Mouse (Mus musculus) layer of hippocampus, adult 8-10 months (tissue): ENCODE data around the gene Tro. TPM values are rescaled to one million over a fixed set of nuclear protein-coding genes. Genes with fewer than 3 reads are reported as not detected.
A peak's percentile ranks its signal among the peaks of the same experiment; 100 is the strongest.

Experiments
- DNase-seq, 2 experiments: peaks; one replicate each; pipeline ENCODE4 v3.0.0; 2022; ENCODE audit warnings: low spot score in 2 of 2
- total RNA-seq, 4 experiments: library from RNA; stranded (reverse); gene quantifications; 2 replicates each; pipeline ENCODE4 v1.2.4; 2022

Tro gene
- total RNA-seq, result 100 to 1,000 TPM; 150 to 178 (median 165) TPM

GRCm38 (mm10) chrX:150656908-150657796 lies at the start of gene Tro:
Gene Tro, minus strand, starts transcription at chrX:150657583.
- no peak for DNase-seq

- DNase-seq, result no peak
Observed at GRCm38 (mm10) chrX:150677505-150677904, 20.1 kb upstream of the Tro start.

- DNase-seq, result no peak
Observed at GRCm38 (mm10) chrX:150662809-150663208, 5.4 kb upstream of the Tro start.

- no peak for DNase-seq
Observed at GRCm38 (mm10) chrX:150657797-150658118, 375 bp upstream of the Tro start.

- peak in 1 of 2 experiments; percentile 41 for DNase-seq
Observed at GRCm38 (mm10) chrX:150656122-150656907, 1.1 kb downstream of the Tro start.

GRCm38 (mm10) chrX:150636421-150636820 lies 21.0 kb downstream of the Tro start:
- DNase-seq, result no peak

- DNase-seq, result no peak
Observed at GRCm38 (mm10) chrX:150598882-150599281, 58.5 kb downstream of the Tro start.

Other genes starting within 250 kb of the Tro start
- 10 to 100 TPM; 32.3 to 41.7 (median 37.5) TPM for gene Tmem29, start 198.4 kb downstream of the Tro start, total RNA-seq
- 1 to 10 TPM; 1.9 to 4.4 (median 3.7) TPM for gene Alas2, start 110.2 kb downstream of the Tro start, total RNA-seq
- gene Pfkfb1, start 69.4 kb downstream of the Tro start, total RNA-seq, result 1 to 10 TPM in 3 of 4 experiments, under 1 TPM in 1; 0.75 to 1.7 (median 1.4) TPM
- gene Apex2, start 67.7 kb downstream of the Tro start, total RNA-seq, result 10 to 100 TPM; 11.4 to 20.9 (median 15.7) TPM
- 10 to 100 TPM; 49.8 to 60.6 (median 57.2) TPM for gene Maged2, start 156.8 kb upstream of the Tro start, total RNA-seq